Comparison of ENCODE assay signal across 8 mouse cellular contexts in the genomic region with DNA sequence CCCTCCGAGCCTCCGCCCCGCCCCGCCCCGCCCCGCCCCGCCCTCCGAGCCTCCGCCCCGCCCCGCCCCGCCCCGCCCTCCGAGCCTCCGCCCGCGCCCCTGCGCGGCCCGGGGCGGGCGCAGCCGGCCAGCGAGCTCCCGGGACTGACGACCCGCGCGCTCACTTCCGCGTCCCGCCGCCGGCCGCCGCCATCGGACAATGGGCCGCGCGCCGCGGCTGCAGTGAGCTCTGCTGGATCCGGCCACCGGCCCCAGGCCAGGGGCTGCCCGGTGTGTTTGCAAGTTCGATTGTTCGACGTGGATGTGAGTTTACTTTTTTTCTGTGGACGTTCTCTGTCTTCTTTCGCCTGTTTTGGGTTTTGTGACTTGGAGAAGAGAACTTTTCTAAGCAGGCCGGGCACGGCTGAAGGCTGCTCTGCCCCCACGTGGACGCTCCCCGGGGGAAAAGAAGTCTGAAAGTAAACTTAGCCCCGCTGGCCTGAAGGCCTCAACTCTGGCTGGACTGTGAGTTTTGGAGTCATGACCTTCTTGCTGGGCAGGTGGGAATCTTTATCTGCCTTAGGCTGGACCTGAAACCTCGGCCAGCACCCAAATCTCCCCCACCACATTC. TPM values are rescaled to one million over a fixed set of nuclear protein-coding genes. Genes with fewer than 3 reads are reported as not detected.
DNase-seq lines count a peak whose midpoint lies in the region; ATAC-seq and TF ChIP-seq lines count a peak whose summit lies in the region.

A gene (plus strand): TSS at position 121 of the 610 bp plus-strand sequence.

- H3K9ac ChIP-seq in ES-E14 (ENCODE audit: insufficient read depth, low read depth, low read length, poor library complexity, severe bottlenecking): peak within 1 kb of the TSS; percentile 76
- peak within 1 kb of the TSS; percentile 74 for H3K9ac ChIP-seq in forebrain, embryonic 14.5 days (ENCODE audit: low read length)

- no peaks in the 10 kb centered on the region for H3K9me3 ChIP-seq in ES-E14 (ENCODE audit: control insufficient read depth, insufficient read depth, low read depth, low read length)
- H3K9me3 ChIP-seq in forebrain, embryonic 14.5 days (replicated peaks; ENCODE audit: control insufficient read depth, low read length): no peaks in the 10 kb centered on the region

- ATAC-seq in forebrain, embryonic 14.5 days: peak; percentile 88

- under 1% methylated on average over 35 of the region's 57 CpGs for WGBS in forebrain, embryonic 14.5 days

- H3K4me1 ChIP-seq in ES-E14 (ENCODE audit: control insufficient read depth in 2 of 2, insufficient read depth in 2 of 2, low read length in 2 of 2, poor library complexity in 1 of 2): peaks cover 0 to 2% of the 10 kb centered on the region in 2 experiments; a peak in 1 of 4 replicates
- peaks cover 16% of the 10 kb centered on the region for H3K4me1 ChIP-seq in forebrain, embryonic 14.5 days (ENCODE audit: control insufficient read depth, insufficient read depth, low read length)

- H3K27ac ChIP-seq in ES-E14 (ENCODE audit: insufficient read depth, low read depth, low read length, poor library complexity, severe bottlenecking): no peak within 1 kb of the TSS
- peak within 1 kb of the TSS; percentile 14; the same call in 1 of the 2 replicates for H3K27ac ChIP-seq in forebrain, embryonic 14.5 days (ENCODE audit: low read depth, low read length)
- peak within 1 kb of the TSS; percentile 81 for H3K27ac ChIP-seq in layer of hippocampus, adult 2 months

- peaks cover 3% of the 10 kb centered on the region; the same call in 1 of the 2 replicates for H3K36me3 ChIP-seq in ES-E14 (ENCODE audit: control insufficient read depth, insufficient read depth, low read length, poor library complexity, severe bottlenecking)
- no peaks in the 10 kb centered on the region for H3K36me3 ChIP-seq in forebrain, embryonic 14.5 days (ENCODE audit: control insufficient read depth, insufficient read depth, low read length)

- no peak for DNase-seq in ES-E14 (ENCODE audit: low read depth, low spot score)
- peak; percentile 37 for DNase-seq in c-Kit-positive CD71-positive TER-119-positive erythroid progenitor cells, embryonic 14.5 days (ENCODE audit: low spot score)
- peak; percentile 59 for DNase-seq in forebrain, embryonic 14.5 days (ENCODE audit: low spot score)
- DNase-seq in heart, postnatal 4 days: peak; percentile 78
- peak; percentile 13 to 26 for DNase-seq in layer of hippocampus, adult 2 months (ENCODE audit: low spot score in 2 of 2)
- DNase-seq in lung, postnatal 36 days: peak; percentile 76
- DNase-seq in retina, postnatal 1 day: peak; percentile 80
- peak; percentile 77 for DNase-seq in urinary bladder, postnatal 14 days (ENCODE audit: low spot score)

- in situ Hi-C loops in ES-E14 (cut with MboI; ENCODE audit: low sequenced_read_pairs in 2 of 2, unreplicated experiment in 2 of 2): no loop called here

- peak; percentile 38 for TF ChIP-seq CTCF in layer of hippocampus, adult 2 months (conservative IDR thresholded peaks at IDR 0.05)

- H3K27me3 ChIP-seq in forebrain, embryonic 14.5 days (replicated peaks; ENCODE audit: control insufficient read depth, insufficient read depth, low read length): no peaks in the 10 kb centered on the region

- peak within 1 kb of the TSS; percentile 68 for H3K4me2 ChIP-seq in forebrain, embryonic 14.5 days (ENCODE audit: low read length)

- H3K4me3 ChIP-seq in ES-E14 (ENCODE audit: insufficient read depth in 1 of 2, low read depth in 1 of 2, low read length in 2 of 2, poor library complexity in 1 of 2, severe bottlenecking in 1 of 2): peak within 1 kb of the TSS; percentile 71 to 86
- H3K4me3 ChIP-seq in forebrain, embryonic 14.5 days (ENCODE audit: low read depth, low read length): peak within 1 kb of the TSS; percentile 57
- peak within 1 kb of the TSS; percentile 65 for H3K4me3 ChIP-seq in layer of hippocampus, adult 2 months

TF ChIP-seq in ES-E14, 5 proteins besides CTCF, POLR2A, EP300 and RAD21:
- no peak for TF ChIP-seq ZNF384 (IDR thresholded peaks at IDR 0.05; ENCODE audit: low read depth, low read length)
- TF ChIP-seq ZC3H11A (IDR thresholded peaks at IDR 0.05; ENCODE audit: borderline replicate concordance, low read depth, low read length): no peak
- TF ChIP-seq CHD2 (IDR thresholded peaks at IDR 0.05; ENCODE audit: low read depth, low read length): no peak
- no peak for TF ChIP-seq MAFK (IDR thresholded peaks at IDR 0.05; ENCODE audit: insufficient read depth, low read depth, low read length)
- TF ChIP-seq HCFC1 (IDR thresholded peaks at IDR 0.05; ENCODE audit: borderline replicate concordance, insufficient read depth, low read length): no peak

RNA-seq across cellular contexts. Expression of the gene that starts here (rescaled TPM):
- total RNA-seq in ES-E14 (2012; rRNA removed): 14.2 and 16.2 TPM in 2 replicates
- polyA plus RNA-seq in forebrain, embryonic 14.5 days (2014; fragmentation: Nextera tagmentation; extraction: Ambion mirVana): 23.1 and 23.5 TPM in 2 replicates
- 10 to 100 TPM; 49.1 to 53.5 TPM for total RNA-seq in heart, postnatal 4 days (2021)
- total RNA-seq in layer of hippocampus, adult 2 months (2021): 1 to 10 TPM; 5.7 to 7.6 TPM
